Mouse (Mus musculus) limb, embryonic 14.5 days (tissue): Measurements from ENCODE around the gene Gm20388. TPM values are rescaled to one million over a fixed set of nuclear protein-coding genes. Genes with fewer than 3 reads are reported as not detected.

ENCODE experiments used
- ATAC-seq: fragments of 200-750 bp; cut with Nextera tagmentation; 2 replicates; pipeline ENCODE4 v1.8.0; 2017; ENCODE audit warnings: low read depth, moderate number of reproducible peaks, moderate TSS enrichment; ENCODE audit not compliant: low FRiP score
- DNase-seq: peaks from one replicate; pipeline ENCODE4 v3.0.0-alpha.2; 2015; ENCODE audit warnings: low spot score
- H3K27ac ChIP-seq: fragments of 300-500 bp; sonication (generic); replicated peaks from 2 replicates; pipeline ENCODE4 v1.5.1; 2014; ENCODE audit warnings: low read depth, mild to moderate bottlenecking, low read length, moderate library complexity, mixed read lengths
- H3K27me3 ChIP-seq: fragments of 300-500 bp; sonication (generic); 2 replicates; pipeline ENCODE4 v1.6.1; 2014; ENCODE audit warnings: low read length, mixed read lengths; ENCODE audit not compliant: control insufficient read depth, insufficient read depth
- H3K36me3 ChIP-seq: fragments of 300-500 bp; sonication (generic); 2 replicates; pipeline ENCODE4 v1.6.1; 2014; ENCODE audit warnings: mild to moderate bottlenecking, low read length, moderate library complexity, mixed read lengths; ENCODE audit not compliant: control insufficient read depth, insufficient read depth
- H3K4me1 ChIP-seq: fragments of 300-500 bp; sonication (generic); 2 replicates; pipeline ENCODE4 v1.6.1; 2014; ENCODE audit warnings: antibody characterized with exemption, low read length, mixed read lengths; ENCODE audit not compliant: control insufficient read depth, insufficient read depth
- H3K4me2 ChIP-seq: fragments of 300-500 bp; sonication (generic); replicated peaks from 2 replicates; pipeline ENCODE4 v1.6.1; 2014; ENCODE audit warnings: low read depth, mild to moderate bottlenecking, low read length, moderate library complexity; ENCODE audit not compliant: severe bottlenecking
- H3K4me3 ChIP-seq: fragments of 300-500 bp; sonication (generic); replicated peaks from 2 replicates; pipeline ENCODE4 v1.5.1; 2014; ENCODE audit warnings: low read length
- H3K9ac ChIP-seq: fragments of 300-500 bp; sonication (generic); 2 replicates; pipeline ENCODE4 v1.6.1; 2014; ENCODE audit warnings: mild to moderate bottlenecking, low read depth, low read length, moderate library complexity; ENCODE audit not compliant: severe bottlenecking
- H3K9me3 ChIP-seq: fragments of 300-500 bp; sonication (generic); 2 replicates; pipeline ENCODE4 v1.6.1; 2016; ENCODE audit warnings: low read length; ENCODE audit not compliant: control insufficient read depth
- POLR2A ChIP-seq: fragments of 200-500 bp; IDR thresholded peaks from 2 replicates; pipeline ENCODE4 v1.8.0; 2012; ENCODE audit warnings: inconsistent platforms, mild to moderate bottlenecking, moderate library complexity, borderline replicate concordance; ENCODE audit not compliant: insufficient read depth, insufficient read length; ENCODE audit errors: extremely low read depth
- WGBS: fragments of 180-500 bp; shearing (Covaris S2); extraction: QIAGEN DNeasy Blood & Tissue Kit; methylation state at CpG from one replicate; pipeline ENCODE4 v1.1.7; 2014; 5-methylcytosine and 5-hydroxymethylcytosine counted together
- polyA plus RNA-seq, 2 experiments: library from polyadenylated mRNA; depleted of rRNA in 1 of 2; stranded (reverse) in 1 of 2; unstranded in 1 of 2; fragments of >200 nt; fragmentation: Nextera tagmentation in 1 of 2; extraction: Ambion mirVana in 1 of 2; gene quantifications; 2 replicates each; pipeline versions ENCODE4 v1.2.1 to v1.2.3; 2012 to 2014

Gm20388 gene
- polyA plus RNA-seq, 2 experiments: 1.9 to 49.9 TPM

GRCm38 (mm10) chr8:120515650-120516049 lies 605.0 kb downstream of the Gm20388 start:
- H3K9ac ChIP-seq: no peak overlapping the region
- TF ChIP-seq POLR2A: no peak
- no peak for ATAC-seq
- H3K9me3 ChIP-seq: no peaks in the 10 kb centered on the region
- no peak for DNase-seq
- H3K27ac ChIP-seq: no peak overlapping the region
- H3K4me1 ChIP-seq: peaks cover 74% of the 10 kb centered on the region
- no peaks in the 10 kb centered on the region for H3K36me3 ChIP-seq
- no peaks in the 10 kb centered on the region for H3K27me3 ChIP-seq
- 95% methylated on average over 6 of the region's 6 CpGs for WGBS
- no peak overlapping the region for H3K4me3 ChIP-seq
- H3K4me2 ChIP-seq: no peak overlapping the region

GRCm38 (mm10) chr8:120516182-120516755 lies 605.6 kb downstream of the Gm20388 start:
- 15% methylated on average over 12 of the region's 12 CpGs for WGBS
- H3K9me3 ChIP-seq: no peaks in the 10 kb centered on the region
- peak; percentile 42; the same call in 1 of the 2 replicates for ATAC-seq
- H3K36me3 ChIP-seq: no peaks in the 10 kb centered on the region
- no peak overlapping the region for H3K27ac ChIP-seq
- H3K4me1 ChIP-seq: peaks cover 74% of the 10 kb centered on the region
- no peak for TF ChIP-seq POLR2A
- peak overlapping the region; percentile 28 for H3K4me2 ChIP-seq
- DNase-seq: peak; percentile 65
- H3K27me3 ChIP-seq: no peaks in the 10 kb centered on the region
- H3K4me3 ChIP-seq: no peak overlapping the region
- no peak overlapping the region for H3K9ac ChIP-seq

- H3K27me3 ChIP-seq: no peaks in the 10 kb centered on the region
- H3K9ac ChIP-seq: no peak overlapping the region
Observed at GRCm38 (mm10) chr8:120517666-120518410, 607.2 kb downstream of the Gm20388 start.

GRCm38 (mm10) chr8:120518736-120519534 lies 608.3 kb downstream of the Gm20388 start:
- H3K4me2 ChIP-seq: no peak overlapping the region
- TF ChIP-seq POLR2A: no peak
- no peak overlapping the region for H3K9ac ChIP-seq
- ATAC-seq (no peak), DNase-seq (no peak)
- peaks cover 55% of the 10 kb centered on the region for H3K4me1 ChIP-seq
- no peaks in the 10 kb centered on the region for H3K36me3 ChIP-seq
- no peaks in the 10 kb centered on the region for H3K27me3 ChIP-seq
- no peaks in the 10 kb centered on the region for H3K9me3 ChIP-seq
- no peak overlapping the region for H3K27ac ChIP-seq
- 60% methylated on average over 14 of the region's 14 CpGs for WGBS
- no peak overlapping the region for H3K4me3 ChIP-seq

More at GRCm38 (mm10) chr8:120517666-120518410, 607.2 kb downstream of the Gm20388 start:
- ATAC-seq (no peak), DNase-seq (no peak)
- Histone ChIP-seq H3K4me1 (peaks cover 66% of the 10 kb centered on the region), H3K9me3 (no peaks in the 10 kb centered on the region), H3K27ac (no peak overlapping the region), H3K4me2 (no peak overlapping the region), H3K36me3 (no peaks in the 10 kb centered on the region), H3K4me3 (no peak overlapping the region)
- 23% methylated on average over 11 of the region's 11 CpGs for WGBS
- TF ChIP-seq POLR2A: no peak

GRCm38 (mm10) chr8:120520287-120520686 lies 609.6 kb downstream of the Gm20388 start:
- H3K27ac ChIP-seq: no peak overlapping the region
- H3K36me3 ChIP-seq: no peaks in the 10 kb centered on the region
- 59% methylated on average over 15 of the region's 15 CpGs for WGBS
- no peak overlapping the region for H3K4me3 ChIP-seq
- no peak for ATAC-seq
- no peak for TF ChIP-seq POLR2A
- DNase-seq: no peak
- 0 out of 2 replicates have a peak overlapping the region, but pooled peaks have one; percentile 8 for H3K9ac ChIP-seq
- no peak overlapping the region for H3K4me2 ChIP-seq
- H3K27me3 ChIP-seq: no peaks in the 10 kb centered on the region
- no peaks in the 10 kb centered on the region for H3K9me3 ChIP-seq
- peaks cover 49% of the 10 kb centered on the region for H3K4me1 ChIP-seq
